Mouse (Mus musculus) C2C12 (cell line): Measurements from ENCODE around the gene Magea6. TPM values are rescaled to one million over a fixed set of nuclear protein-coding genes. Genes with fewer than 3 reads are reported as not detected.
"Not testable (repeated sequence)": the region's sequence is repeated elsewhere in the genome, so short reads cannot be mapped to it uniquely, and the experiment has no call there.

ENCODE experiments used
- H3K27me3 ChIP-seq: one replicate; pipeline ENCODE4 v1.6.1; 2011; ENCODE audit not compliant: control insufficient read depth, insufficient read depth, insufficient read length
- H3K36me3 ChIP-seq: one replicate; pipeline ENCODE4 v1.6.1; 2011; ENCODE audit not compliant: control insufficient read depth, insufficient read depth
- H3K4me3 ChIP-seq: one replicate; pipeline ENCODE4 v1.5.1; 2011; ENCODE audit warnings: mild to moderate bottlenecking, control low read depth; ENCODE audit not compliant: poor library complexity, insufficient read depth, severe bottlenecking
- H3K79me2 ChIP-seq: one replicate; pipeline ENCODE4 v1.6.1; 2011; ENCODE audit not compliant: control insufficient read depth, insufficient read depth
- H3K79me3 ChIP-seq: one replicate; pipeline ENCODE4 v1.6.1; 2011; ENCODE audit warnings: low read depth, control low read depth
- H3ac ChIP-seq: one replicate; pipeline ENCODE3; 2011; ENCODE audit warnings: low read depth; ENCODE audit not compliant: control insufficient read depth, insufficient read length
- long read RNA-seq, 2 experiments: library from polyadenylated mRNA; unstranded; transcript quantifications; one replicate each; pipeline ENCODE4 v2.0.0; 2019 to 2020
- polyA plus RNA-seq: library from polyadenylated mRNA; unstranded; fragments of >200 nt; fragmentation: generic; extraction: Trizol; gene quantifications from one replicate; pipeline ENCODE4 v1.2.1, GENCODE M21; 2012; ENCODE audit warnings: missing spikeins

Gene Magea6
- 0.04 TPM for polyA plus RNA-seq
- long read RNA-seq, experiment 1: 0 reads
- long read RNA-seq, experiment 2: 0 reads

DNA sequence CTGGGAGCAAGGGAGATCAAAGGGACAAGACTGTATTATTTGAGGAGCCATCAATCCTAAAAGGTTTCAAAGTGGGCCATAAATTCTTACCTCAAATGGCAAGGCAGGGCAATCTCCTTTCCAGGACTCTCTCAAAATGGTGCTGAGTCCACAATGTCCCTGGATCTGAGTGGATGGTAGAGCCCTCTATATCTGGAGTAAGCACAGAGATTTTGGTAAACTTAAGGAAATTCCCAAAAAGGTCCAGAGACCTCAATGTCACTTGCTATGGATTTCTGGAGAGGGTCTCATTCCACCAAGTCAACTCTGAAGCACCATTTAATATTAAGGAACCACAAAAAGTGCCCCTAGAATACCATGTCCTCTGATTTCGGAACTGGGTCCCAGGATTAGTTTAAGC lies at the start of gene Magea6:
Magea6 (minus strand) TSS at position 101 of the 400 bp plus-strand sequence.
- not testable (repeated sequence) for H3K36me3 ChIP-seq, H3K27me3 ChIP-seq, H3K4me3 ChIP-seq, H3ac ChIP-seq, H3K79me2 ChIP-seq, H3K79me3 ChIP-seq

- H3K36me3 ChIP-seq, H3K79me3 ChIP-seq, H3K79me2 ChIP-seq, H3K27me3 ChIP-seq, H3ac ChIP-seq, H3K4me3 ChIP-seq: not testable (repeated sequence)
Observed at GRCm38 (mm10) chrX:154949405-154949804, 13.6 kb upstream of the Magea6 start, which contains the start of gene Magea3. Gene Magea3 (minus strand): TSS chrX:154949505.

DNA sequence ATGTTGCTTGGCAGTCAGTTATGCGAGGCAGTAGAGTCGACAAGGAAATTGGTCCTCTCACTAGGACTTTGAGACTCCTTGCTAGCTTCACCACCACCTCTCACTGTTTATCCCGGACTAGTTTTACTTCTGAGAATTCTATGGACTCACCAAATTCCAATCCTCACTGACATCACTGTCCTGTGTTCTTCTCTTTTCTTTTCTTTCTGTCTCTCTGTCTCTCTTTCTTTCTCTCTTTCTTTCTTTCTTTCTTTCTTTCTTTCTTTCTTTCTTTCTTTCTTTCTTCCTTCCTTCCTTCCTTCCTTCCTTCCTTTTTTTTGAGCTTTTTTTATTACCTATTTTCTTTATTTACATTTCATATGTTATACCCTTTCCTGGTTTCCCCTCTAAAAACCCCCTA lies 45.6 kb downstream of the Magea6 start, which contains the start of gene Cldn34b1:
Cldn34b1 (minus strand) TSS at position 101 of the 400 bp plus-strand sequence.
- H3K79me3 ChIP-seq, H3K27me3 ChIP-seq, H3K36me3 ChIP-seq, H3K4me3 ChIP-seq, H3K79me2 ChIP-seq, H3ac ChIP-seq: not testable (repeated sequence)

Other genes starting within 250 kb of the Magea6 start
- not detected for gene Cldn34b1, start 45.7 kb downstream of the Magea6 start, polyA plus RNA-seq
- 0.18 TPM for gene Magea3, start 13.5 kb upstream of the Magea6 start, polyA plus RNA-seq
- 0.74 TPM for gene Magea8, start 59.9 kb upstream of the Magea6 start, polyA plus RNA-seq
- gene Magea5, start 127.2 kb upstream of the Magea6 start, polyA plus RNA-seq: 0.49 TPM
- gene Magea1, start 153.8 kb upstream of the Magea6 start, polyA plus RNA-seq: not detected
- gene Magea2, start 157.7 kb upstream of the Magea6 start, polyA plus RNA-seq: 0.20 TPM
- not detected for gene Cldn34b2, start 192.4 kb upstream of the Magea6 start, polyA plus RNA-seq